Mouse (Mus musculus) hindbrain, postnatal 0 days (tissue): ENCODE results near the gene Luzp1. TPM values are rescaled to one million over a fixed set of nuclear protein-coding genes. Genes with fewer than 3 reads are reported as not detected.

Experiments
- ATAC-seq: fragments of 200-750 bp; cut with Nextera tagmentation; 2 replicates; pipeline ENCODE4 v1.8.0; 2017; ENCODE audit warnings: mild to moderate bottlenecking, moderate TSS enrichment, moderate library complexity
- DNase-seq: peaks from one replicate; pipeline ENCODE4 v3.0.0-alpha.2; 2015; ENCODE audit warnings: low spot score
- H3K27ac ChIP-seq: fragments of 300-500 bp; sonication (generic); 2 replicates; pipeline ENCODE4 v1.5.1; 2014; ENCODE audit warnings: mild to moderate bottlenecking
- H3K27me3 ChIP-seq: fragments of 300-500 bp; sonication (generic); 2 replicates; pipeline ENCODE4 v1.6.1; 2014; ENCODE audit warnings: low read length, mixed read lengths; ENCODE audit not compliant: insufficient read depth
- H3K36me3 ChIP-seq: fragments of 300-500 bp; sonication (generic); 2 replicates; pipeline ENCODE4 v1.6.1; 2014; ENCODE audit warnings: low read length, mixed read lengths; ENCODE audit not compliant: insufficient read depth
- H3K4me1 ChIP-seq: fragments of 300-500 bp; sonication (generic); 2 replicates; pipeline ENCODE4 v1.6.1; 2014; ENCODE audit warnings: antibody characterized with exemption, low read length, mixed read lengths; ENCODE audit not compliant: insufficient read depth
- H3K4me2 ChIP-seq: fragments of 300-500 bp; sonication (generic); 2 replicates; pipeline ENCODE4 v1.6.1; 2014; ENCODE audit warnings: low read depth, mild to moderate bottlenecking, low read length, moderate library complexity, mixed read lengths
- H3K4me3 ChIP-seq: fragments of 300-500 bp; sonication (generic); 2 replicates; pipeline ENCODE4 v1.5.1; 2014; ENCODE audit warnings: low read length
- H3K9ac ChIP-seq: fragments of 300-500 bp; sonication (generic); replicated peaks from 2 replicates; pipeline ENCODE4 v1.6.1; 2014; ENCODE audit warnings: mild to moderate bottlenecking, low read length, moderate library complexity, mixed read lengths
- H3K9me3 ChIP-seq: fragments of 300-500 bp; sonication (generic); 2 replicates; pipeline ENCODE4 v1.6.1; 2016; ENCODE audit warnings: low read length, mixed read lengths
- CTCF ChIP-seq: IDR thresholded peaks from 2 replicates; pipeline ENCODE4 v1.5.1; 2016; ENCODE audit warnings: antibody characterized with exemption, control low read depth, low read depth
- WGBS: fragments of 180-500 bp; shearing (Covaris S2); extraction: QIAGEN DNeasy Blood & Tissue Kit; methylation state at CpG from one replicate; pipeline ENCODE4 v1.1.7; 2014; 5-methylcytosine and 5-hydroxymethylcytosine counted together
- polyA plus RNA-seq: library from polyadenylated mRNA; unstranded; fragments of >200 nt; fragmentation: Nextera tagmentation; extraction: Ambion mirVana; gene quantifications from 2 replicates; pipeline ENCODE4 v1.2.1, GENCODE M21; 2015
- total RNA-seq: library from RNA; depleted of rRNA; stranded (reverse); fragments of >200 nt; gene quantifications from 2 replicates; pipeline ENCODE4 v1.2.3, GENCODE M21; 2014; rRNA removed

Luzp1 gene
- 15.6 and 18.3 TPM in 2 replicates for total RNA-seq
- 71.4 and 76.4 TPM in 2 replicates for polyA plus RNA-seq

DNA sequence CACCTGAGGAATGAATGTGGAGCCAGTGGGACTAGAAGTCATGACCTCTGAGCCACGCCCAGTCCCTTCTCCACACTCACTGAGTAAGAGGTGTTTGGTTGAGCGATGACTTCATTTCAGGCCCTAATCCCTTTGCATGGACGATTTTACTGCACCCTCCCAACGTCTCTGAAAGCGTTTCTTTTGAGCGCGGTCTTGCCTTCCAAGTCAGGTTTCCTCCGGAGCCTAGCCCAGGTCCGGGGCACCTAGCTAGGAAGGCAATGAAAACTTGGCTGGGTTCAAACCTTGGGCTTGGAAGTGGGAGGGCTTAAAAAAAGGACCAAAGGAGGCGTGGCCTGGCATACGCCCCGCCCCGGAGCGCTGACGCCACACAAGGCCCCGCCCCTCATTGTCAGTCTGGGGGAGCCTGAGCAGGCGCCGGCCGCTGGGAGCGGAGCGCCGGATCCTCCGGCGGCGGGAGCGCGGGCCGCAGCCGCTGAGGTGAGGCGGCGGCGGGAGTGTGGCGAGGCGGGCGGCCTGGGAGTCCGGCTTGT is at the start of gene Luzp1:
TSS of gene Luzp1 (plus strand) at position 391 of the 533 bp plus-strand sequence.
- peak within 1 kb of the TSS; percentile 58 for H3K4me3 ChIP-seq
- peak within 1 kb of the TSS; percentile 74 for H3K4me2 ChIP-seq
- peak; percentile 94 for DNase-seq
- H3K36me3 ChIP-seq, result no peaks in the 10 kb centered on the region
- 3% methylated on average over 33 of the region's 36 CpGs for WGBS
- no peaks in the 10 kb centered on the region for H3K4me1 ChIP-seq
- TF ChIP-seq CTCF, result no peak
- no peaks in the 10 kb centered on the region for H3K9me3 ChIP-seq
- H3K27me3 ChIP-seq, result no peaks in the 10 kb centered on the region
- ATAC-seq, result peak; percentile 96
- H3K27ac ChIP-seq, result peak within 1 kb of the TSS; percentile 89
- H3K9ac ChIP-seq, result peak within 1 kb of the TSS; percentile 62

DNA sequence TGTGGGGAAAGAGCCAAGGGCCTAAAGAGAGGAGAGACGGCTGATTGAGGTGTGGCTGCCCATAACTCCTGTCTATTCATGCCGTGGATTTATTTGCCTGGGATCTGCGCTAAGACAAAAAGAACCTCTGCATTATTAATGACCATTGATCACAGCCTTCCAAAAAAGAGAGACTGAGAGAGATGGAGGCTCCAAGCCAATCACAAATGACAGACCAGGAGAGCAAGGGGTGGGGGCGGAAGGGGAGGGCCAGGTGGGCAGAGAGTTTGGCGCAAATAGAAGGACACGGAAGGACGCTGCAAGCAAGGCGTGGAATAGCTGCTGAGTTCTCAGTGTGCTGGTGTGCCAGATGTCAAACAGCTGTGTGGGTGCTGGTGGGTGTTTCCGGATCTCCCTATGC is 46.3 kb upstream of the Luzp1 start, which contains the start of gene Htr1d:
TSS of gene Htr1d (plus strand) at position 301 of the 400 bp plus-strand sequence.
- Histone ChIP-seq H3K9me3 (no peaks in the 10 kb centered on the region), H3K4me2 (peak within 1 kb of the TSS; percentile 64), H3K4me3 (peak within 1 kb of the TSS; percentile 50), H3K36me3 (no peaks in the 10 kb centered on the region), H3K27me3 (peaks cover 3% of the 10 kb centered on the region; the same call in 1 of the 2 replicates), H3K27ac (no peak within 1 kb of the TSS), H3K9ac (peak within 1 kb of the TSS; percentile 55), H3K4me1 (no peaks in the 10 kb centered on the region)
- TF ChIP-seq CTCF, result no peak
- WGBS, result 69% methylated on average over 9 of the region's 9 CpGs
- DNase-seq (no peak), ATAC-seq (no peak)

DNA sequence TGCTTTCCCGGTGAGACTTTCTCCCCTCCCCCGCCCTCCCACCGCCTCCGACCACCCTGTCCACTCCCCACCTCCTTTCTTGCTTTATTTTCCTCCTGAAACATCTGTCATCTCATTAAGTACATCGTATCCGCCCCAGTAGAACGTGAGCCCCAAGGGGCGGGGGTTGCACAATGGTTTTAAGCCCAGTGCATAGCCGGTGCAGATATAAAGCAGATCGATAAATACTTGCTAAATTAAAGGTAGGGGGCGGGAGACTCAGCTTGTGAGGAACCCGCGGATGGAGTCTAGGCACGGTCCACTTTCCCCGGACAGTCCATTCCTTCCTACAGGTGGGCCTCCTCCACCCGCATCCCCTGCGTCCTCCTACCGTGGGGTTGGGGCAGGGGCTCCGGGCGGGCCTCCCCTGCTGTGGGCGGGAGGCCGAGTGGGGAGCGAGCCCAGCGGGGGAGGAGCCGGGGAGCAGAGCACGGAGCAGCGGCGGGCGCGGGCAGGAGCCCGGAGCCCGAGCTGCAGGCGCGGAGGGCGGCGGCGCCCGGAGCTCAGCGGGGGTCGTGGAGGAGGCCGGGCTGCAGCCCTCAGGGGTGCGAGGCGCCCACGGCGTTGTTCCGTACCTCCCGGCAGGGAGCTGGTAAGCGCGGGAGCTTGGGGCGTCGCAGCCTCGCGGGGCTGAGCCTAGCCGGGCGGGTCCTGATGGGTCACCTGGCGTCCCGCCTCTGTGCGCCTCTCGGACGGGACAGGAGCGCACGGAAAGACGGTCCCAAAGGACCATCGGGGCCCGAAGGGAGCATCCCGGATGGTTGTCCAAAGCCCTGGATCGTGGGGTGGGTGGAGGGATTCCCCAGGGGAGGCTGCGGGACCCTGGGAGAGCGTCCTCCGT is 45.2 kb upstream of the Luzp1 start:
- Histone ChIP-seq H3K4me3 (peak overlapping the region; percentile 50), H3K4me2 (peak overlapping the region; percentile 64), H3K27me3 (peaks cover 3% of the 10 kb centered on the region; the same call in 1 of the 2 replicates), H3K4me1 (no peaks in the 10 kb centered on the region), H3K36me3 (no peaks in the 10 kb centered on the region), H3K9me3 (no peaks in the 10 kb centered on the region), H3K27ac (no peak overlapping the region), H3K9ac (peak overlapping the region; percentile 55)
- DNase-seq (no peak), ATAC-seq (peak; percentile 25; the same call in 1 of the 2 replicates)
- 3% methylated on average over 66 of the region's 70 CpGs for WGBS
- no peak for TF ChIP-seq CTCF

DNA sequence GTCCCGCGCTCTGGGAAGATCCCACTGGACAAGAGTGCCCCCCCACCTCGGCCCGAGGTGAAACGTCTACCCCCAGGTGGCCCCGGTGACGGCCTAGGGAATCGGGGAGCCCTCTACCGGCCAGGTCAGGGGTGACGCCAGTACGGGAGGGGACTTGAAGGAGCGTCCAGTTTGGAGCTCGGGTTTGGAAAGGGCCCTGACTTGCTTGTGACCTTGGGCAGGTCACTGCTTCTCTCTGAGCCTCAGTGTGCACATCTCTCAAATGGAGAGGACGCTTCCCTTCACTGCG is 44.6 kb upstream of the Luzp1 start:
- peak overlapping the region; percentile 55 for H3K9ac ChIP-seq
- DNase-seq (no peak), ATAC-seq (no peak)
- peaks cover 3% of the 10 kb centered on the region; the same call in 1 of the 2 replicates for H3K27me3 ChIP-seq
- peak overlapping the region; percentile 50 for H3K4me3 ChIP-seq
- peak overlapping the region; percentile 64 for H3K4me2 ChIP-seq
- TF ChIP-seq CTCF, result peak; percentile 48
- no peaks in the 10 kb centered on the region for H3K9me3 ChIP-seq
- no peaks in the 10 kb centered on the region for H3K4me1 ChIP-seq
- no peak overlapping the region for H3K27ac ChIP-seq
- 4% methylated on average over 15 of the region's 15 CpGs for WGBS
- no peaks in the 10 kb centered on the region for H3K36me3 ChIP-seq

DNA sequence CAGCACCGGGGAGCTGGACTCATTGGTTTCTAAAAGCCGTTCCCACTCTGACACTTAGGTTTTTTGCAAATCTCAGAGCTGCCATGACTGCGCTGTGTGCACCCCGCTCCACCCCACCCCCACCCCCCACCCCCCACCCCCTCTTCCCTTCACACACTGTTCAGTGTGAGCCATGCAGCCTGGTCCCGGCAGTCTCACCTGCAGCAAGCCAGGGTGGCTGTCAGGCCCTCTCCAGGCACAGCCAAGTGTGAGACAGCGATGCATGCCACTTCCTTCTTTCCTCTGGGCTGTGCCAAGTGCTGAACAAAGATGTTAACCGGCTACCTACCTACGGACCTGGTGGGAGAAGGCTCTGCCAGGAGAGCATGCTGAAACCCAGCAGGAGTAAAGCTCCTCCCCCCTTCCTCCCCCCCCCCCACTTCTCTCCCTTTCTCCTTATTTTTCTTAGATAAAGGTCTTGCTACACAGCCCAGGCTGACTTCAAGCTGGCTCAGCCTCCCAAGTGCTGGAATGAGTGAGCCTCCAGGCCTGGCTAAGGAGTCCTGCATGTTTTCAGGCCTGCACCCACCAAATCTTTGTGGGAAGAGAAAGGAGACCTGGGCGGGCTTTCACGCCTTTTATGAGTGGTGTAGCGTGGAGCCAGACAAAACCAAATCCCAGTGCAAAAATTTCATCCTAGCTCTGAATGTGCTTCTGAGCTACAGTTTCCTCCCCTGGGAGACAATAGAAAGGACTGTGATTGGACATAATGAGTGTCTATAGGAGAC is 38.8 kb upstream of the Luzp1 start:
- 23% methylated on average over 11 of the region's 11 CpGs for WGBS
- no peak for DNase-seq
- Histone ChIP-seq H3K27me3 (no peaks in the 10 kb centered on the region; the same call in 1 of the 2 replicates), H3K4me2 (no peak overlapping the region), H3K4me3 (no peak overlapping the region), H3K36me3 (no peaks in the 10 kb centered on the region), H3K9me3 (no peaks in the 10 kb centered on the region), H3K27ac (no peak overlapping the region), H3K9ac (no peak overlapping the region), H3K4me1 (0 out of 2 replicates have a peak, but pooled peaks cover 3% of the 10 kb centered on the region)
- no peak for TF ChIP-seq CTCF
- peak; percentile 38; the same call in 1 of the 2 replicates for ATAC-seq

DNA sequence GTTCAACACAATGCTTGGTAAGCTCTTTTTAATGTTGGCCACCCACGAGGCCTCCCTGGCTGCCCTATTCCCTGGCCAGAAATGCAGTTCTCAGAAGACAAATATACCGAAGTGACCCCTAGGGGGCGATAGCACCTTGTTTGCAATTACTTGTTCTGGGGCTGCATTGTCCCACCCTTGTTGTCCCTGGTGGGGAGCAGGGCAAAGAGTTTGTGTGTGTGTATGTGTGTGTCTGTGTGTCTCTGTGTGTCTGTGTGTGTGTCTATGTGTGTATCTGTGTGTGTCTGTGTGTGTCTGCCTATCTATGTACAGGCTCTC is 38.2 kb upstream of the Luzp1 start:
- TF ChIP-seq CTCF, result peak; percentile 80
- ATAC-seq, result peak; percentile 66; the same call in 1 of the 2 replicates
- Histone ChIP-seq H3K27me3 (no peaks in the 10 kb centered on the region; the same call in 1 of the 2 replicates), H3K9me3 (no peaks in the 10 kb centered on the region), H3K4me3 (no peak overlapping the region), H3K27ac (no peak overlapping the region), H3K4me1 (0 out of 2 replicates have a peak, but pooled peaks cover 3% of the 10 kb centered on the region), H3K36me3 (no peaks in the 10 kb centered on the region), H3K4me2 (no peak overlapping the region), H3K9ac (no peak overlapping the region)
- peak; percentile 85 for DNase-seq
- WGBS, result 2% methylated on average over 3 of the region's 3 CpGs
